Mouse (Mus musculus) MEL (cell line): ENCODE measurements around the gene Flvcr1. TPM values are rescaled to one million over a fixed set of nuclear protein-coding genes. Genes with fewer than 3 reads are reported as not detected.
A peak's percentile ranks its signal among the peaks of the same experiment; 100 is the strongest.

ENCODE experiments used
- DNase-seq: peaks from one replicate; pipeline ENCODE4 v3.0.0; 2011; ENCODE audit warnings: low read depth, low spot score
- H3K27ac ChIP-seq: 2 replicates; pipeline ENCODE4 v1.5.1; 2012; ENCODE audit warnings: low read depth, mild to moderate bottlenecking, control low read depth, low read length, moderate library complexity; ENCODE audit not compliant: control insufficient read depth
- H3K27me3 ChIP-seq, 2 experiments: fragments of 150-350 bp in 1 of 2; sonication (generic) in 1 of 2; 2 replicates each; pipeline ENCODE4 v1.6.1; 2012; ENCODE audit warnings: low read length in 2 of 2, mild to moderate bottlenecking in 2 of 2, improper control_type of control experiment in 1 of 2, moderate library complexity in 1 of 2; ENCODE audit not compliant: insufficient read depth in 2 of 2, control insufficient read depth in 1 of 2
- H3K36me3 ChIP-seq, 2 experiments: 2 replicates each; pipeline ENCODE4 v1.6.1; 2012 to 2014; ENCODE audit warnings: low read length in 2 of 2, improper control_type of control experiment in 1 of 2, inconsistent platforms in 1 of 2, mild to moderate bottlenecking in 1 of 2; ENCODE audit not compliant: insufficient read depth in 2 of 2, control insufficient read depth in 1 of 2
- H3K4me1 ChIP-seq, 2 experiments: fragments of 150-350 bp in 1 of 2; sonication (generic) in 1 of 2; 2 replicates each; pipeline ENCODE4 v1.6.1; 2012; ENCODE audit warnings: low read length in 2 of 2, improper control_type of control experiment in 1 of 2, mild to moderate bottlenecking in 1 of 2; ENCODE audit not compliant: insufficient read depth in 2 of 2, control insufficient read depth in 1 of 2
- H3K4me3 ChIP-seq, 2 experiments: fragments of 150-350 bp in 1 of 2; sonication (generic) in 1 of 2; 2 replicates each; pipeline ENCODE4 v1.5.1; 2012; ENCODE audit warnings: low read depth in 2 of 2, low read length in 2 of 2, mild to moderate bottlenecking in 2 of 2, moderate library complexity in 2 of 2, control low read depth in 1 of 2, improper control_type of control experiment in 1 of 2; ENCODE audit not compliant: control insufficient read depth in 1 of 2, insufficient read depth in 1 of 2
- H3K79me2 ChIP-seq: 2 replicates; pipeline ENCODE4 v1.6.1; 2012; ENCODE audit warnings: mild to moderate bottlenecking, low read length, moderate library complexity; ENCODE audit not compliant: control insufficient read depth, poor library complexity, insufficient read depth
- H3K9ac ChIP-seq: 2 replicates; pipeline ENCODE4 v1.6.1; 2012; ENCODE audit warnings: low read depth, mild to moderate bottlenecking, control low read depth, low read length, moderate library complexity; ENCODE audit not compliant: control insufficient read depth, poor library complexity, severe bottlenecking
- H3K9me3 ChIP-seq: fragments of 150-350 bp; sonication (generic); replicated peaks from 2 replicates; pipeline ENCODE4 v1.6.1; 2012; ENCODE audit warnings: mild to moderate bottlenecking, low read length, improper control_type of control experiment, moderate library complexity; ENCODE audit not compliant: insufficient read depth
- CHD2 ChIP-seq: IDR thresholded peaks from 2 replicates; pipeline ENCODE4 v1.6.1; 2011; ENCODE audit warnings: low read length, improper control_type of control experiment
- E2F4 ChIP-seq: IDR thresholded peaks from 2 replicates; pipeline ENCODE4 v1.6.1; 2011; ENCODE audit warnings: low read depth, low read length, improper control_type of control experiment, borderline replicate concordance
- EP300 ChIP-seq, 2 experiments: IDR thresholded peaks; 2 replicates each; pipeline ENCODE4 v1.6.1; 2011; ENCODE audit warnings: improper control_type of control experiment in 2 of 2, low read length in 2 of 2, low read depth in 1 of 2, mild to moderate bottlenecking in 1 of 2
- GATA1 ChIP-seq: IDR thresholded peaks from 2 replicates; pipeline ENCODE4 v1.6.1; 2011; ENCODE audit warnings: low read depth, low read length, improper control_type of control experiment
- KAT2A ChIP-seq: conservative IDR thresholded peaks from 2 replicates; pipeline ENCODE4 v1.6.1; 2012; ENCODE audit warnings: low read depth, low read length, improper control_type of control experiment, inconsistent platforms
- MAX ChIP-seq: IDR thresholded peaks from 2 replicates; pipeline ENCODE4 v1.6.1; 2011; ENCODE audit warnings: low read length, improper control_type of control experiment
- MEF2A ChIP-seq: IDR thresholded peaks from 2 replicates; pipeline ENCODE4 v1.6.1; 2014; ENCODE audit warnings: low read depth, mild to moderate bottlenecking, inconsistent platforms, low read length, improper control_type of control experiment; ENCODE audit not compliant: poor library complexity, insufficient replicate concordance, severe bottlenecking; ENCODE audit errors: extremely low read depth
- MYB ChIP-seq: IDR thresholded peaks from 2 replicates; pipeline ENCODE4 v1.6.1; 2011; ENCODE audit warnings: mild to moderate bottlenecking, low read depth, low read length, improper control_type of control experiment
- MYC ChIP-seq: IDR thresholded peaks from 2 replicates; pipeline ENCODE4 v1.6.1; 2011; ENCODE audit warnings: low read depth, mild to moderate bottlenecking, low read length, improper control_type of control experiment, moderate library complexity
- NRF1 ChIP-seq: IDR thresholded peaks from 2 replicates; pipeline ENCODE4 v1.6.1; 2014; ENCODE audit warnings: low read depth, mild to moderate bottlenecking, inconsistent platforms, low read length, improper control_type of control experiment, moderate library complexity; ENCODE audit not compliant: poor library complexity, insufficient read depth, severe bottlenecking
- POLR2A ChIP-seq, 2 experiments: IDR thresholded peaks; 2 replicates each; pipeline ENCODE4 v1.6.1; 2011 to 2012; ENCODE audit warnings: low read length in 2 of 2, mild to moderate bottlenecking in 2 of 2, control low read depth in 1 of 2, improper control_type of control experiment in 1 of 2, low read depth in 1 of 2, moderate library complexity in 1 of 2; ENCODE audit not compliant: control insufficient read depth in 1 of 2, insufficient read depth in 1 of 2, poor library complexity in 1 of 2
- POLR2AphosphoS5 ChIP-seq: IDR thresholded peaks from 2 replicates; pipeline ENCODE4 v1.6.1; 2012; ENCODE audit warnings: low read depth, borderline replicate concordance, mild to moderate bottlenecking, inconsistent platforms, low read length, moderate library complexity, mixed read lengths
- RAD21 ChIP-seq: IDR thresholded peaks from 2 replicates; pipeline ENCODE4 v1.6.1; 2011; ENCODE audit warnings: mild to moderate bottlenecking, low read depth, low read length, improper control_type of control experiment
- TBP ChIP-seq: IDR thresholded peaks from 2 replicates; pipeline ENCODE4 v1.8.0; 2011; ENCODE audit warnings: low read depth, low read length, improper control_type of control experiment
- TCF12 ChIP-seq: IDR thresholded peaks from 2 replicates; pipeline ENCODE4 v1.6.1; 2014; ENCODE audit warnings: low read depth, mild to moderate bottlenecking, inconsistent platforms, low read length, improper control_type of control experiment, moderate library complexity
- USF1 ChIP-seq: IDR thresholded peaks from 2 replicates; pipeline ENCODE4 v1.6.1; 2014; ENCODE audit warnings: low read depth, mild to moderate bottlenecking, inconsistent platforms, low read length, improper control_type of control experiment, moderate library complexity
- ZC3H11A ChIP-seq: IDR thresholded peaks from 2 replicates; pipeline ENCODE4 v1.6.1; 2012; ENCODE audit warnings: low read depth, mild to moderate bottlenecking, inconsistent platforms, low read length, improper control_type of control experiment
- ZNF384 ChIP-seq: IDR thresholded peaks from 2 replicates; pipeline ENCODE4 v1.6.1; 2012; ENCODE audit warnings: low read depth, mild to moderate bottlenecking, inconsistent platforms, low read length, improper control_type of control experiment
- polyA plus RNA-seq, 2 experiments: library from polyadenylated mRNA; stranded (reverse) in 1 of 2; unstranded in 1 of 2; fragments of >175 nt in 1 of 2; fragments of >200 nt in 1 of 2; gene quantifications; 2 replicates each; pipeline versions ENCODE4 v1.2.1 to v1.2.4; 2012; ENCODE audit warnings: low replicate concordance in 2 of 2, low read depth in 1 of 2; ENCODE audit not compliant: insufficient read length in 2 of 2, insufficient read depth in 1 of 2, missing spikeins in 1 of 2
- total RNA-seq: library from RNA; depleted of rRNA; stranded (reverse); fragments of 300-350 nt; gene quantifications from 2 replicates; pipeline ENCODE4 v1.2.3, GENCODE M21; 2012

Gene Flvcr1
- total and polyA plus RNA-seq, 3 experiments, result 19.1 to 36.9 TPM; not detected in 1

- no peak for DNase-seq
- H3K27me3 ChIP-seq, result no peaks in the 10 kb centered on the region
- no peak overlapping the region for H3K9ac ChIP-seq
- no peaks in the 10 kb centered on the region for H3K36me3 ChIP-seq
- no peak for TF ChIP-seq CHD2
- TF ChIP-seq RAD21, result no peak
- no peak for TF ChIP-seq GATA1
- TF ChIP-seq EP300 (IDR thresholded peaks at IDR 0.05; ENCODE audit: low read depth in 1 of 2, low read length in 2 of 2), result no peak
- TF ChIP-seq MYC, result no peak
- TF ChIP-seq POLR2A (IDR thresholded peaks at IDR 0.05; ENCODE audit: control insufficient read depth in 1 of 2, insufficient read depth in 1 of 2, low read depth in 1 of 2, low read length in 2 of 2, poor library complexity in 1 of 2), result no peak
- no peak for TF ChIP-seq ZC3H11A
- no peak for TF ChIP-seq MYB
- H3K79me2 ChIP-seq, result no peaks in the 10 kb centered on the region
- no peak overlapping the region for H3K27ac ChIP-seq
- no peak overlapping the region for H3K4me3 ChIP-seq
- no peaks in the 10 kb centered on the region for H3K4me1 ChIP-seq
- H3K9me3 ChIP-seq, result no peaks in the 10 kb centered on the region
Observed at GRCm38 (mm10) chr1:191000686-191001085, 25.3 kb downstream of the Flvcr1 start.

GRCm38 (mm10) chr1:190998027-190998426, 27.9 kb downstream of the Flvcr1 start:
- H3K4me3 ChIP-seq, result no peak overlapping the region
- H3K27ac ChIP-seq, result no peak overlapping the region
- no peaks in the 10 kb centered on the region for H3K79me2 ChIP-seq
- no peak overlapping the region for H3K9ac ChIP-seq
- no peak for TF ChIP-seq RAD21
- no peak for TF ChIP-seq NRF1
- TF ChIP-seq TBP, result no peak
- no peak for TF ChIP-seq POLR2AphosphoS5
- no peak for TF ChIP-seq E2F4
- TF ChIP-seq CHD2, result no peak
- no peak for TF ChIP-seq ZNF384
- no peak for TF ChIP-seq MAX
- no peak for TF ChIP-seq POLR2A (IDR thresholded peaks at IDR 0.05; ENCODE audit: control insufficient read depth in 1 of 2, insufficient read depth in 1 of 2, low read depth in 1 of 2, low read length in 2 of 2, poor library complexity in 1 of 2)
- no peak for TF ChIP-seq USF1
- TF ChIP-seq MEF2A, result no peak
- no peak for TF ChIP-seq KAT2A
- TF ChIP-seq TCF12, result no peak
- TF ChIP-seq, all 39 proteins: peak for 0
- Histone ChIP-seq H3K36me3 (no peaks in the 10 kb centered on the region), H3K27me3 (no peaks in the 10 kb centered on the region), H3K9me3 (no peaks in the 10 kb centered on the region), H3K4me1 (no peaks in the 10 kb centered on the region)
- DNase-seq, result peak; percentile 25
